Mouse (Mus musculus) spleen, postnatal 0 days (tissue): ENCODE results near the gene Clip2. TPM values are rescaled to one million over a fixed set of nuclear protein-coding genes. Genes with fewer than 3 reads are reported as not detected.

ENCODE experiments used
- polyA plus RNA-seq: library from polyadenylated mRNA; unstranded; fragments of >200 nt; fragmentation: Nextera tagmentation; extraction: Ambion mirVana; gene quantifications from 2 replicates; pipeline ENCODE4 v1.2.1, GENCODE M21; 2015

Clip2 gene
- polyA plus RNA-seq = 0.89 and 1.3 TPM in 2 replicates

GRCm38 (mm10) chr5:134552110-134552972 lies at the start of gene Clip2:
Gene Clip2 (minus strand): TSS chr5:134552434.

GRCm38 (mm10) chr5:134581146-134581545 lies 28.9 kb upstream of the Clip2 start, which contains the start of gene Rfc2:
Gene Rfc2 (plus strand): TSS chr5:134581366.

GRCm38 (mm10) chr5:134560071-134560449 lies 7.8 kb upstream of the Clip2 start, which contains the start of gene Syna:
Gene Syna (minus strand): TSS chr5:134560171.

GRCm38 (mm10) chr5:134456503-134456962 lies 95.7 kb downstream of the Clip2 start, which contains the start of gene Gtf2ird1:
Gene Gtf2ird1 (minus strand): TSS chr5:134456716.

Other genes starting within 250 kb of the Clip2 start
- gene Gtf2i, start 237.7 kb downstream of the Clip2 start, polyA plus RNA-seq = 41.7 and 48.7 TPM in 2 replicates
- gene Gtf2ird1, start 95.7 kb downstream of the Clip2 start, polyA plus RNA-seq = 15.5 and 17.9 TPM in 2 replicates
- gene Syna, start 7.7 kb upstream of the Clip2 start, polyA plus RNA-seq = not detected in 2 replicates
- 201 and 213 TPM in 2 replicates for gene Rfc2, start 28.9 kb upstream of the Clip2 start, polyA plus RNA-seq
- 9.2 and 17.8 TPM in 2 replicates for gene Lat2, start 62.6 kb upstream of the Clip2 start, polyA plus RNA-seq
- gene Eif4h, start 87.1 kb upstream of the Clip2 start, polyA plus RNA-seq = 221 and 231 TPM in 2 replicates
- 1.9 and 3.0 TPM in 2 replicates for gene Limk1, start 136.2 kb upstream of the Clip2 start, polyA plus RNA-seq
- 537 and 634 TPM in 2 replicates for gene Eln, start 194.9 kb upstream of the Clip2 start, polyA plus RNA-seq